Mouse (Mus musculus): ENCODE data around the gene Tmprss9. TPM values are rescaled to one million over a fixed set of nuclear protein-coding genes. Genes with fewer than 3 reads are reported as not detected.
"Not testable (repeated sequence)": the region's sequence is repeated elsewhere in the genome, so short reads cannot be mapped to it uniquely, and the experiment has no call there.

Gene Tmprss9
- 0.08 and 0.31 TPM in 2 replicates for polyA plus RNA-seq (2015; fragmentation: Nextera tagmentation; extraction: Ambion mirVana)

GRCm38 (mm10) chr10:80871581-80871980 is at the start of gene Tmprss9:
TSS of gene Tmprss9 (plus strand) at chr10:80871848.
- Histone ChIP-seq H3K4me1 (replicated peaks) (no peaks in the 10 kb centered on the region; the same call in 1 of the 2 replicates), H3K36me3 (peaks cover 23% of the 10 kb centered on the region), H3K9ac (no peak within 1 kb of the TSS), H3K9me3 (no peaks in the 10 kb centered on the region), H3K27me3 (peaks cover 3% of the 10 kb centered on the region), H3K4me2 (no peak within 1 kb of the TSS), H3K4me3 (no peak within 1 kb of the TSS), H3K27ac (replicated peaks) (no peak within 1 kb of the TSS)
- no peak for ATAC-seq (ENCODE audit: low read depth)
- WGBS, result 30% methylated on average over 9 of the region's 9 CpGs

- no peaks in the 10 kb centered on the region for H3K4me1 ChIP-seq (replicated peaks)
- H3K27ac ChIP-seq (replicated peaks), result no peak overlapping the region
- no peak overlapping the region for H3K9ac ChIP-seq
- H3K27me3 ChIP-seq, result no peaks in the 10 kb centered on the region
- no peak for ATAC-seq (ENCODE audit: low read depth)
- no peak overlapping the region for H3K4me2 ChIP-seq
- WGBS, result 34% methylated on average over 2 of the region's 2 CpGs
- no peak overlapping the region for H3K4me3 ChIP-seq
- no peaks in the 10 kb centered on the region for H3K9me3 ChIP-seq
- H3K36me3 ChIP-seq, result no peaks in the 10 kb centered on the region
These were observed 49.7 kb upstream of the Tmprss9 start for GRCm38 (mm10) chr10:80821991-80822390.

GRCm38 (mm10) chr10:80822528-80822927 is 49.1 kb upstream of the Tmprss9 start:
- H3K4me3 ChIP-seq, result no peak overlapping the region
- no peak overlapping the region for H3K27ac ChIP-seq (replicated peaks)
- no peak for ATAC-seq (ENCODE audit: low read depth)
- H3K27me3 ChIP-seq, result no peaks in the 10 kb centered on the region
- H3K36me3 ChIP-seq, result no peaks in the 10 kb centered on the region
- H3K4me1 ChIP-seq (replicated peaks), result peaks cover 2% of the 10 kb centered on the region
- no peak overlapping the region for H3K9ac ChIP-seq
- H3K4me2 ChIP-seq, result no peak overlapping the region
- 86% methylated on average over 5 of the region's 5 CpGs for WGBS
- no peaks in the 10 kb centered on the region for H3K9me3 ChIP-seq

- ATAC-seq (ENCODE audit: low read depth), result no peak
- Histone ChIP-seq H3K9ac (no peak overlapping the region), H3K4me3 (no peak overlapping the region), H3K36me3 (no peaks in the 10 kb centered on the region), H3K27ac (replicated peaks) (no peak overlapping the region), H3K4me1 (replicated peaks) (peaks cover 10% of the 10 kb centered on the region), H3K9me3 (no peaks in the 10 kb centered on the region), H3K4me2 (no peak overlapping the region), H3K27me3 (no peaks in the 10 kb centered on the region)
- WGBS, result 83% methylated on average over 1 of the region's 1 CpGs
These were observed 48.3 kb upstream of the Tmprss9 start for GRCm38 (mm10) chr10:80823316-80823715.

- Histone ChIP-seq H3K4me2 (no peak overlapping the region), H3K27ac (replicated peaks) (no peak overlapping the region), H3K4me1 (replicated peaks) (peaks cover 15% of the 10 kb centered on the region), H3K9ac (no peak overlapping the region), H3K9me3 (no peaks in the 10 kb centered on the region), H3K36me3 (peaks cover 4% of the 10 kb centered on the region), H3K27me3 (no peaks in the 10 kb centered on the region), H3K4me3 (no peak overlapping the region)
- WGBS, result 68% methylated on average over 8 of the region's 8 CpGs
- ATAC-seq (ENCODE audit: low read depth), result no peak
These were observed 47.6 kb upstream of the Tmprss9 start for GRCm38 (mm10) chr10:80823847-80824643.

GRCm38 (mm10) chr10:80824827-80825226 is 46.8 kb upstream of the Tmprss9 start:
- Histone ChIP-seq H3K36me3 (peaks cover 12% of the 10 kb centered on the region), H3K9me3 (no peaks in the 10 kb centered on the region), H3K27ac (replicated peaks) (no peak overlapping the region), H3K27me3 (no peaks in the 10 kb centered on the region), H3K4me1 (replicated peaks) (peaks cover 22% of the 10 kb centered on the region), H3K9ac (no peak overlapping the region), H3K4me2 (no peak overlapping the region), H3K4me3 (no peak overlapping the region)
- ATAC-seq (ENCODE audit: low read depth), result no peak
- 77% methylated on average over 2 of the region's 2 CpGs for WGBS

- Histone ChIP-seq H3K36me3 (peaks cover 26% of the 10 kb centered on the region), H3K4me3 (peak within 1 kb of the TSS; percentile 82), H3K9me3 (no peaks in the 10 kb centered on the region), H3K9ac (peak within 1 kb of the TSS; percentile 93), H3K4me2 (peak within 1 kb of the TSS; percentile 100), H3K4me1 (replicated peaks) (peaks cover 31% of the 10 kb centered on the region), H3K27ac (replicated peaks) (peak within 1 kb of the TSS; percentile 94), H3K27me3 (no peaks in the 10 kb centered on the region)
- under 1% methylated on average over 74 of the region's 82 CpGs for WGBS
- ATAC-seq (ENCODE audit: low read depth), result peak; percentile 97
These were observed 45.2 kb upstream of the Tmprss9 start, which contains the start of gene Oaz1 for GRCm38 (mm10) chr10:80826151-80827062. TSS of gene Oaz1 (plus strand) at chr10:80826656.

GRCm38 (mm10) chr10:80827063-80827869 is 44.4 kb upstream of the Tmprss9 start:
- H3K9me3 ChIP-seq, result no peaks in the 10 kb centered on the region
- peak overlapping the region; percentile 82 for H3K4me3 ChIP-seq
- ATAC-seq (ENCODE audit: low read depth), result no peak
- peak overlapping the region; percentile 100 for H3K4me2 ChIP-seq
- H3K27ac ChIP-seq (replicated peaks), result peak overlapping the region; percentile 94
- peaks cover 31% of the 10 kb centered on the region for H3K4me1 ChIP-seq (replicated peaks)
- WGBS, result 8% methylated on average over 29 of the region's 29 CpGs
- H3K27me3 ChIP-seq, result no peaks in the 10 kb centered on the region
- H3K9ac ChIP-seq, result peak overlapping the region; percentile 93
- peaks cover 26% of the 10 kb centered on the region for H3K36me3 ChIP-seq

GRCm38 (mm10) chr10:80827870-80828420 is 43.7 kb upstream of the Tmprss9 start:
- Histone ChIP-seq H3K27me3 (no peaks in the 10 kb centered on the region), H3K36me3 (peaks cover 26% of the 10 kb centered on the region), H3K4me1 (replicated peaks) (peaks cover 31% of the 10 kb centered on the region), H3K4me3 (peak overlapping the region; percentile 82), H3K27ac (replicated peaks) (no peak overlapping the region), H3K9ac (peak overlapping the region; percentile 93), H3K9me3 (no peaks in the 10 kb centered on the region), H3K4me2 (peak overlapping the region; percentile 100)
- no peak for ATAC-seq (ENCODE audit: low read depth)
- 78% methylated on average over 10 of the region's 10 CpGs for WGBS

GRCm38 (mm10) chr10:80828587-80828986 is 43.1 kb upstream of the Tmprss9 start:
- WGBS, result 86% methylated on average over 9 of the region's 9 CpGs
- Histone ChIP-seq H3K9ac (0 out of 2 replicates have a peak overlapping the region, but pooled peaks have one; percentile 93), H3K4me2 (peak overlapping the region; percentile 100), H3K4me3 (peak overlapping the region; percentile 82), H3K4me1 (replicated peaks) (peaks cover 31% of the 10 kb centered on the region), H3K36me3 (peaks cover 26% of the 10 kb centered on the region)
- not testable (repeated sequence) for H3K9me3 ChIP-seq; H3K27me3 ChIP-seq; H3K27ac ChIP-seq (replicated peaks); ATAC-seq (ENCODE audit: low read depth)

Data from neural tube, embryonic 13.5 days (tissue).